Mouse (Mus musculus) common myeloid progenitor, adult 5-6 weeks (primary cell): ENCODE results near the gene Trim44. TPM values are rescaled to one million over a fixed set of nuclear protein-coding genes. Genes with fewer than 3 reads are reported as not detected.
A peak's percentile ranks its signal among the peaks of the same experiment; 100 is the strongest.

Experiments used
- ATAC-seq: replicated peaks from 2 replicates; pipeline ENCODE4 v1.8.0; 2016; ENCODE audit warnings: low read depth, mild to moderate bottlenecking, moderate TSS enrichment, inconsistent platforms; ENCODE audit not compliant: poor library complexity, severe bottlenecking
- total RNA-seq: library from RNA; stranded (forward); fragments of 200-1000, 187-1606 nt; gene quantifications from 2 replicates; pipeline ENCODE4 v1.2.3, GENCODE M21; 2017

Trim44 gene
- 51.6 and 69.2 TPM in 2 replicates for total RNA-seq

- no peak for ATAC-seq
Observed at GRCm38 (mm10) chr2:102407363-102408184, at the start of gene Trim44. Gene Trim44, minus strand, starts transcription at chr2:102407828.

GRCm38 (mm10) chr2:102455126-102455525 is 47.5 kb upstream of the Trim44 start:
- ATAC-seq, result no peak

DNA sequence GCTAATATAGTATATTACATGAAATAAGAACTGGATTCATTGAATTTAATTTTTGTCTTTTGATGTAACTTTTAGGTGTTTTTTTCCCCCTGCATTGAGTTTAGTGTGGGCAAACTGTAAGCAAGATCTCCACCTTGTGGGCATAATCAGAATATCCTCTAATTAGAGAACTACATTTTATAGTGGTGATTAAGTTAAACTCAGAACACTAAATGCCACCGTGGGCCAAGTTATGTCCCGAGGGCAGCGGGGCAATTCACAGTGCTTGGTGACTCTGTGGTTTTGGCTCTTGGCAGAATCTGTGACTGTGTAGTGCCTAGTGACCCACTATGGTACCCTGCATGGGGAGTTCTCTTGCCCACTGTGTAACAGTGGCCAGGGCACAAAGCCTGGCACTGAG is 45.8 kb upstream of the Trim44 start:
- ATAC-seq, result peak; percentile 62

- no peak for ATAC-seq
Observed at GRCm38 (mm10) chr2:102451671-102452549, 44.3 kb upstream of the Trim44 start, which contains the start of gene Fjx1. Gene Fjx1, minus strand, starts transcription at chr2:102452499.

DNA sequence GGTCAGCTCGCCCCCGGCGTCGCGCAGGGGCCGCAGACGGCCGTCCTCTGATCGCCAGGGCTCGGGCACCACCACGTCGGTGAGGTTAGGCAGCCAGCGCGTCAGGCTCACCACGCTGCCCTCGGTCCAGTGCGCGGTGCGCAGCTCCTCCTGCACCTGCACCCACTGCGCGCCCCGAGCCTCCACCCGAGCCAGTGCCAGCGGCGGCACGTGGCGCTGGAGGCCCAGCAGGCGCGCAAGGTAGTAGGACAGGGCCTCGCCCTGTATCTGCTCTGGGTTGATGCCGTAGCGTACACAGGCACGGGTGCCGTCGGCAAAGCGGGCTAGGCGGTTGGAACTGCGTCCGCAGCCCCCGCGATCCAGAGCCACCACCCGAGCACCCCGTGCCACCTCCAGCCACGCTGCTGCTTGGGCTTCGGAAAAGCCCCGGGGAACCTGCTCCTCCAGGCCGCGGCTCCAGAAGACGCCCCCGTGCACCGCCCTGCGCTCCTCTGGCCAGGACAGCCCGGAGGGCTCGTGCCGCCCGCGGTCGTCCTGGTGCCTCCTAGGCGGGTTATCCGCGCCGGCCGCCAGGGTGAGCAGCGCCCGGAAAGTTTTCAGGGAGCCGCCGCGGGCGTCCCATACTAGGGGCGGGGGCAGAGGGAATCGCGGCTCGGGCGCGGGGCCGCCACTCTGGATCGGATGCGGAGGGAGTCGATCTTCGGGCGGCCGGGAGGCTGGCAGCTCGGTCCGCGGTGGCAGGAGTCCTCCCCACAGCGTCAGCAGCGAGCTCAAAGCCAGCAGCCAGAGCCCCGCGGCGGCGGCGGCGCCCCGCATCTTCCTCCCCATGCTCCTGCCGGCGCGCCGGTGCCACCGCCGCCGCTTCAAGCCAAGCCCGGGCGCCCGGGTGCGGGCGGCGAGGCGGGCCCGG is 43.4 kb upstream of the Trim44 start:
- peak; percentile 21; the same call in 1 of the 2 replicates for ATAC-seq

- peak; percentile 34 for ATAC-seq
Observed at GRCm38 (mm10) chr2:102450248-102450760, 42.7 kb upstream of the Trim44 start.

DNA sequence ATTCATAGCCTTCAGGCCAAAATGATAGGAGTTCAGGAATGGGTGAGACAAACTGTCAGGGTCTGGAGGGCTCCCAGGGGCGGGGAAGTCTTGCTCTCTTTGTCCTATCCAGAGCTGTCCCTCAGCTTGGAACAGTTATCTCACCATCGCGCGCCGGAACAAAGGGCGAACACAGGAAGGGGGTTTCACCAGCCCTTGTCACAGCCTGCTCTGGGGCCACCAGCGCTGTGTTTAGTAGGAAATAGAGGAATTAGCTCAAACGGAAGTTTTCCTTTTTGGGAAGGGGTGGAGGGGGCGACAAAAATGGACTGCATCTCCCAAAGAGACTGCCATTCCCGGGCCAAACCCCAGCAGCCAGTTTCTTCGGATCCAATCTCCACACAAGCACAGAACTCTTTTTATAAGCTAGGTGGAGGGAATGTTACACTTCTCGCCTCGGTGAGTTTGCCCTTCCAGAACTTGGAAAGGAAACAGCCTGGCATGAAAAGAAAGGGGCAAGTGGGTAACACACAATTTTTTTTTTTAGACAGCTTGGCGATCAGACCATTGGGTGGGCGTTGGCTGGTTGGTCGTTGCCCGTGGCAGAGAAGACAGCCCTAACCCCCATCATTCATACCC is 42.1 kb upstream of the Trim44 start:
- ATAC-seq, result 0 out of 2 replicates have a peak, but pooled peaks have one; percentile 34

DNA sequence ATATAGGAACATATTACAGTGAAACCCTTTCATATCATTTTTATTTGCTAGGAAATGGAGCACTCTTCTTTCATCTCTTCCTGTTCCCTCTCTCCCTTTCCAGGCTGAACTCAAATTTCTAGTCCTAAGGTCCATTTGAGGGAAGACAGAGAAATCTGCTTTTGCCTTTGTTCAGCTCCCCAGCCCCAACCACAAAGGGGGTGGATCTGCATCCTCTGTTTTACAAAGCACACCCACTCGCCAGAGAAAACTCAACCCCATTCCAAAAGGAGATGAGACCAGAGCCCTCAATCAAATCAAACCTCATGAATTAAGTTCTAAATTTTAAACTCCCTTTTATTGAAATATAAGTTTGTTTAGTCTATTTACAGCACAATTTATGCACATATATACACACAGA is 41.4 kb upstream of the Trim44 start:
- no peak for ATAC-seq

DNA sequence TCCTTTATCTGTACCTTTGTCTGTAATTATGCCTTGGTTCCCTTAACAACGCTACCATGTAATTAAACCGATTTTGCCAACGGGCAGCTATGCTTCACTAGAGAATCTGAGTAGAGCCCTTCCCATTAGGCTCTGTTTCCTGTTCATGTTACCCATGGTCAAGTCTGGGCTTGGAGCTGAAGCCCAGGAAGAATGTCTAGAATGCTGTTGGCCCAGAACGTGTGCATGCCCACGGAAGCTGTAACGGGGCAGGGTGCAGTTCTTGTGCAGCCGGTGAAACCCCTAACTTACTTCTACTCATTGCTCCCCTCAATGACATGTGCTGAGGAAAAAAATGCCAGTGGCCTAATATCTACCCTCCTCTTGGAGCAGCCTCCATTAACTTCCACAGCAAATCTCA is 40.2 kb upstream of the Trim44 start:
- no peak for ATAC-seq

GRCm38 (mm10) chr2:102446851-102447250 is 39.2 kb upstream of the Trim44 start:
- ATAC-seq, result no peak

GRCm38 (mm10) chr2:102437357-102438030 is 29.9 kb upstream of the Trim44 start:
- ATAC-seq, result no peak

DNA sequence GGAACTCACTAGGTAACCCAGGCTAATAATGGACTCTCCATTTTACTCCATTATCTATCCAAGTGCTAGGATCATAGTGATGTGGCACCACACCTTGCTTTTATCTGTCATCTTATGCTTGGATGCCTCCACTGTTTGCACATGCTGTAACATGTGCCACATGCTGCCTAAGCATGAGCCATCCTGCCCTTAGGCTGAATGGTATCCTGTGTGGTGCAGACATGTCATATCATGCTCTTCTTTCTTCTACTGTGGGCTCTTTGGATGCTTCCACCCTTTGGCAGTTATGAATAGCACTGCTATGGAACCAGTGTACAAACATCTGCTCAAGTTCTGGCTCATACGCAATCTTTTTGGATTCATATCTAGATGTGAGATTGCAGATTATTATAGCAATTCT is 26.3 kb upstream of the Trim44 start:
- no peak for ATAC-seq

DNA sequence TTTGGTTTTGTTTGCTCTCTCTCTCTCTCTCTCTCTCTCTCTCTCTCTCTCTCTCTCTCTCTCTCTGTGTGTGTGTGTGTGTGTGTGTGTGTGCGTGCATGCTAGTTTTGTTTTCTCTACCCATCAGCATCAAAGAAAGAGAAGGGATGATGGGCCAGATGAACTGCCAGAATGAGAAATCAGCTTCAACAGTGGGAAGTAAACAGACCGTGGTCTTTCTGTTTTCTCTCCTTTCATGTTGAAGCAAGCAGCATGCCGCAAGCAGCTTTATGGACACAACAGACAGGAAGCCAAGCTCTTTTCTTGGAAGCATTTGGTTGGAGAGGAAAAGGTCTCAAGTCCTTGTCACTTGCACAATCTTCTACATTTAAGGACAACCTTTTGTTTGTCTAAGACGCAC is 23.5 kb upstream of the Trim44 start:
- ATAC-seq, result no peak

GRCm38 (mm10) chr2:102427974-102428373 is 20.3 kb upstream of the Trim44 start:
- ATAC-seq, result no peak

DNA sequence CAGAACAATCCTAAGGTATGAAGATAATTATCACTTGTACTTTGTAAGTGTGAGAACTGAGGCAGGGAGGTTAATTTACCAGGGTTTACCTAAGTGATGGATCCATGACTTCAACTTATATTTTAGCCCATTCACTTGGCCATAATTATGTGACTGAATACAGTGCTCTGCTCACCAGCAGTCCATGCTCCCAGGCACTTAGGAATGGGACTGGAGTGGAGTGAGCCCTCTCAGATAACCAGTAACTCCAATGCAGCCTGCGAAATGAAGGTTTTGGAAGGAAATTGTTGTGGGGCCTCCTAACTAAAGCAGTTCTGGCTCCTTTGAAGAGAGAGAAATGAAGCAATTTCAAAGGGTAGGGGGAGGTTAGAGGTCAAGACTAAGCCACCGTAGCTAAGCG is 18.8 kb upstream of the Trim44 start:
- ATAC-seq, result no peak

DNA sequence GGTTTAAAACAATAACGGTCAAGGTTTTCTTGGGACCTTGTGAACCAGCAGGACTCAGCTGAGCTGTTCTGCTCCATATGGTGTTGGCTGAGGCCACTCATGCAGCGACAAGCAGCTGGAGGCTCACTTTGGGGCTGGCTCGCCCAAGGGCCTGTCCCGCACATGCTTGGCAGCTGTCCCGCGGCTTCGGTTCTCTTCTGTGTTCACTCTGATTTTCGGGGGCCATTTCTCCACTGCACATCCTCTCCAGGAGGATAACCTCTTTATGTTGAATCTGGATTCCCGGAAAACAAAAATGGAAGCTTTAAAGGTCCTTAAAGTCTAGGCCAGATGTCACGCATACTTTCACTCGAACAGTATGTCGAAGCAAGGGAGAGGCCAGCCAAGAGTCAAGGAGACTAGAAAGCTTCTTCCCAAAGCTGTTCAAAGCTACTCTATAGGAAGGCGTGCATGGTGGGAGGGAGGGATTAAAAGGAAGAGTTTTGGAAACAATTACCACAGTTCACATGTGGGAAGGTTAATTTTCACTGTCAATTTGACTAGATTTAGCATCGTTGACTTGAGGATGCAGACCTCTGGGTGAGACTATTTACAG is 8.6 kb upstream of the Trim44 start:
- ATAC-seq, result no peak

DNA sequence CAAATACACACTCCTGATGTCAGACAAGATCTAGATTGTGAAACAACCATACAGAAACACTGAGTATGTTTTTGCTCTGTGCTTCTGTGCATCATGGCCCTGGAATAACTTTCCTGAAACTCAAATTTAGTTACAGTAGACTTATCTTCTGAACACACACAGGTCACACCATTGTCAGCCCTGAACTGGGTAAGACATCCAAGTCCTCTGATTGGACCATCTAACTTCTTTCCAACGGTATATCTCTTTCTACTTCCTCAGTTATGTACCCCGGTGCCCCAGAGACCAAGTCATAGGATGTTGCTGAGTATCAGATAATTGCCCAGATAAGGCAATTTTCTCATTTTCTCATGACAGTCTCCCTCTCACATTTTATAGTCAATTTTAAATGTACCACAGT is 5.1 kb upstream of the Trim44 start:
- no peak for ATAC-seq

DNA sequence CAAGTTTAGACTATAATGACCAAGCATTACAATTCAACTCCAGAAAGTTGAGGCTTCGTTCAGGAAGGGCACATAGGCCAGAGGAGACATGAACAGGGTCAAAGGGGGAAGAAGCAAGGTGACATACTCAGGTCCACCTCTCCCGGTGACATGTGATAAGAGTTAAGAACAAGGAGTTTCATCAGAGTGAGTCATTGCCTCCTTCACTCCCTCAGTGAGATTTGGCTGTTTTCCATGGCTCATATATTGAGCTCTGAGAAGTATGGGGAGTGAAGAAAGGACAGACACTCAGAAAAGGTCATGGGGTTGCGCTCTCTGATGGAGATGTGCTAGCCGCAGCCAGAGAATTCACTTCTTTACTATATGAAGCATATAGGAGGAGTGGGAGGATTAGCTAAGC is 3.0 kb upstream of the Trim44 start:
- no peak for ATAC-seq
